Mouse (Mus musculus) limb, embryonic 13.5 days (tissue): ENCODE results near the gene Zfp984. TPM values are rescaled to one million over a fixed set of nuclear protein-coding genes. Genes with fewer than 3 reads are reported as not detected.
"Not testable (repeated sequence)": the region's sequence is repeated elsewhere in the genome, so short reads cannot be mapped to it uniquely, and the experiment has no call there.

Source experiments
- ATAC-seq: fragments of 200-750 bp; cut with Nextera tagmentation; 2 replicates; pipeline ENCODE4 v1.8.0; 2017; ENCODE audit warnings: low read depth, moderate number of reproducible peaks, moderate TSS enrichment; ENCODE audit not compliant: low FRiP score
- H3K27ac ChIP-seq: fragments of 300-500 bp; sonication (generic); 2 replicates; pipeline ENCODE4 v1.5.1; 2015; ENCODE audit warnings: inconsistent platforms, mild to moderate bottlenecking, moderate library complexity
- H3K27me3 ChIP-seq: fragments of 300-500 bp; sonication (generic); 2 replicates; pipeline ENCODE4 v1.6.1; 2015; ENCODE audit warnings: mild to moderate bottlenecking, inconsistent platforms
- H3K36me3 ChIP-seq: fragments of 300-500 bp; sonication (generic); 2 replicates; pipeline ENCODE4 v1.6.1; 2015; ENCODE audit warnings: inconsistent platforms, mild to moderate bottlenecking, moderate library complexity
- H3K4me1 ChIP-seq: fragments of 300-500 bp; sonication (generic); 2 replicates; pipeline ENCODE4 v1.6.1; 2015; ENCODE audit warnings: inconsistent platforms
- H3K4me2 ChIP-seq: fragments of 300-500 bp; sonication (generic); replicated peaks from 2 replicates; pipeline ENCODE4 v1.6.1; 2015; ENCODE audit warnings: inconsistent platforms, mild to moderate bottlenecking, moderate library complexity
- H3K4me3 ChIP-seq: fragments of 300-500 bp; sonication (generic); 2 replicates; pipeline ENCODE4 v1.5.1; 2015; ENCODE audit warnings: moderate library complexity, mild to moderate bottlenecking, inconsistent platforms
- H3K9ac ChIP-seq: fragments of 300-500 bp; sonication (generic); 2 replicates; pipeline ENCODE4 v1.6.1; 2015; ENCODE audit warnings: mild to moderate bottlenecking, inconsistent platforms
- H3K9me3 ChIP-seq: fragments of 300-500 bp; sonication (generic); 2 replicates; pipeline ENCODE4 v1.6.1; 2016; ENCODE audit warnings: inconsistent platforms
- WGBS: fragments of 180-500 bp; shearing (Covaris S2); methylation state at CpG from one replicate; pipeline ENCODE4 v1.1.7; 2015; 5-methylcytosine and 5-hydroxymethylcytosine counted together
- polyA plus RNA-seq: library from polyadenylated mRNA; unstranded; fragments of >200 nt; fragmentation: Nextera tagmentation; extraction: Ambion mirVana; gene quantifications from 2 replicates; pipeline ENCODE4 v1.2.1, GENCODE M21; 2015

Gene Zfp984
- 6.1 and 7.1 TPM in 2 replicates for polyA plus RNA-seq

DNA sequence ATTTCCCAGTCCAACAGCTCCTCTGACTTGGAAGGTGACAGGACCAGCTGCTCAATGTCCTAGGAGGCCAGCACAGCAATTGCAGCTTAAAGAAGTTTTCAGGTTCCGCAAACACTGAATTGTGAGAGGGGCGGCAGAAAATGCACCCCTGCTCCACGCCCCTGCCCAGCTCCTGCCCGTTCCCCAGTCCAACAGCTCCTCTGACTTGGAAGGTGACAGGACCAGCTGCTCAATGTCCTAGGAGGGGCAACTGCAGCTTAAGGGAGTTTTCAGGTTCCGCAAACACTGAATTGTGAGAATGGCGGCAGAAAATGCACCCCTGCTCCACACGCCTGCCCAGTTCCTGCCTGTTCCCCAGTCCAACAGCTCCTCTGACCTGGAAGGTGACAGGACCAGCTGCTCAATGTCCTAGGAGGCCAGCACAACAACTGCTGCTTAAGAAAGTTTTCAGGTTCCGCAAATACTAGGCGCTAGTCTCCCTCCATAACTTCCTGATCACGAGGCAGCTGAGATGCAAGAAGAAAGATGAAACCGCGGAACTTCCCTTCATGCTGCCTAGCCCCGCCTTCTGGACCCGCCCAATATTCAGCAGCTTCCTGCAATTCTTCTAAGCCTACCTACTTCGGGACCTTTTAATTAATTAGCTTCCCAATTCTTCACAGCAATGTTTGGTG is at the start of gene Zfp984:
Zfp984 (minus strand) TSS at position 497 of the 674 bp plus-strand sequence.
- ATAC-seq, result peak; percentile 76
- H3K4me2 ChIP-seq, result peak within 1 kb of the TSS; percentile 74
- not testable (repeated sequence) for H3K36me3 ChIP-seq, H3K9me3 ChIP-seq, H3K27me3 ChIP-seq, H3K4me1 ChIP-seq
- 12% methylated on average over 15 of the region's 15 CpGs for WGBS
- peak within 1 kb of the TSS; percentile 57 for H3K4me3 ChIP-seq
- H3K9ac ChIP-seq, result peak within 1 kb of the TSS; percentile 76
- H3K27ac ChIP-seq, result 0 out of 2 replicates have a peak within 1 kb of the TSS, but pooled peaks have one; percentile 39

DNA sequence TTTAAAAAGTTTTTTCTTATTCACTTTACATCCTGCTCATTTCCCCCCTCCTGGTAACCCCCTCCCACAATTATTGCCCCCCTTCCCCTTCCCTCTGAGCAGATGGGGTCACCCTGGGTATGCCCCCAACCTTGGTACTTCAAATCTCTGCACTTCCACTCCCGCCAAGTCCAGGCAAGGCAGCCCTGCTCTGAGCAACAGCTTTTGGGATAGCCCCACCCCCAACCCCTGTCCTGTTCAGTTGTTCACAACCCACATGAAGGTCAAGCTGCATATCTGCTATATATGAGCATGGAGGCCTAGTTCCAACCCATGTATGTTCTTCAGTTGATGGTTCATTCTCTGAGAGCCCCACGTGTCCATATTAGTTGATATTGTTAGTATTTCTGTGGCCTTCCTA is 41.2 kb upstream of the Zfp984 start:
- Histone ChIP-seq H3K27ac (no peak overlapping the region), H3K9ac (no peak overlapping the region), H3K27me3 (no peaks in the 10 kb centered on the region), H3K4me3 (no peak overlapping the region), H3K4me1 (peaks cover 11% of the 10 kb centered on the region), H3K36me3 (peaks cover 4% of the 10 kb centered on the region; the same call in 1 of the 2 replicates), H3K4me2 (no peak overlapping the region), H3K9me3 (no peaks in the 10 kb centered on the region)
- no peak for ATAC-seq
- 75% methylated on average over 2 of the region's 2 CpGs for WGBS

DNA sequence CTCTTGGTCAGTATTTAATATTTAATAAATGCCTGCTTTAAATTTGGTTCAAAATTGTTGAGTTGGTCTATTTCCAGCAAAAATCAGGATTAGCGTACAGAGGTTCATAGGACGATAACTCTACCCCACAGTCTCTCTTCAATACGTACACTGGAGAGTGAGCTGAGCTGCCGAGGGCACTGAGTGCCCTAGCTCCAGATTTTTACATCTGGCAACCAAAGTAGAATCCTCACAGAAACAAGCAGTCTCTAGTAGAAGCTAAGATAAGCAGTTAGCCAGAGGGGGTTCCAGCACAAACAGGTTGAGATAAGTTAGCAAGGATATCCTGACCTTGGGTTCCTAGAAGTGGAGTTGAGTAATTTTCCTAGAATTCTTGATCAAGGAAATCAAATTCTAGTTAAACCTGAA is 39.0 kb upstream of the Zfp984 start:
- WGBS, result 6% methylated on average over 4 of the region's 4 CpGs
- Histone ChIP-seq H3K36me3 (peaks cover 24% of the 10 kb centered on the region), H3K27ac (no peak overlapping the region), H3K4me3 (peak overlapping the region; percentile 86), H3K9me3 (peaks cover 14% of the 10 kb centered on the region), H3K27me3 (no peaks in the 10 kb centered on the region), H3K4me1 (peaks cover 11% of the 10 kb centered on the region), H3K4me2 (peak overlapping the region; percentile 68), H3K9ac (peak overlapping the region; percentile 70)
- peak; percentile 73 for ATAC-seq

DNA sequence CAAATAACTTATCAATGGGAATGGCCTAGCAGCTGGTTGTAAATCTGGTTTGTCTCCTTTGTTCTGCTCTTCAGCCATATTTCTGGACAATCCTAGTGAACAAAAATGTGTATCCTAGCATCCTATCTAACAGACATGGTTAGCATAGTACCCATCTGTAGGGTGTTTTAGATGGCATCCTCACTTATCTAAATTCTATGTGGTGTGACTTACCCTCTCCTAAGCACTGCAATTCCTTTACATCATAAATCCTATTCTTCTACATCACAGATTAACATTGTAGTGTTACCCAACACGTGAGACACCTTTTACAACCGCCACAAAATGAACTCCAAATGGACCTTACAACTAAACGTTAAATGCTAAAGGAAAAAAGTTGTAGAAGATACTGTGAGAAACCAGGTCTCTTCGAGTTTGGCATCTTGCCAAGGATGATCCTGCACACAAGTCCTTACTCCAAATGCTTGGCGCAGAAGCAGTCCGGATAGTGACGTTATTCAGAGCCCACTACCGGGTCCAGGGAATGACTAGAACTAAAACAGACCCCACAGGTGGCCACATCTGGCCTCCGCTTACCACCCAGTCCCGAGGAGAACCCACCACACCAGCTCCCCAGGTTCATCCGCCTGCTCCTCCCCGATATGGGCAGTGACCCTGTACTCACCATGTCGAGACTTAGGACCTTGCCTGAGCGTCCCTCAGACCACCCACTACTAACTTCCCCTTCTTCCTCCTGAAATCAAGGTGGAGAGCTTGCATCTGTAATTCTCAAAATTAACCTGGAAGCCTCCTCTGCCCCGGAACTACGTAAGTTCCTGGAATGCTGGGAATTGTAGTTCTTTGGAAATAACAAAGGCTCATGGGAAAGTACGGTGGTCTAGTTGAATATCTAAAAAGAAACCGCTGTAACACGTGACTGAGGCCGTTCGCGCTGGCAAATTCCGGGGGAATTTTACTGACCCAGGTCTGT is 38.3 kb upstream of the Zfp984 start, which contains the start of gene Zfp933:
Zfp933 (minus strand) TSS at position 753 of the 970 bp plus-strand sequence.
- H3K27me3 ChIP-seq, result no peaks in the 10 kb centered on the region
- H3K4me1 ChIP-seq, result peaks cover 11% of the 10 kb centered on the region
- WGBS, result 4% methylated on average over 23 of the region's 23 CpGs
- H3K27ac ChIP-seq, result no peak within 1 kb of the TSS
- H3K9ac ChIP-seq, result peak within 1 kb of the TSS; percentile 78
- H3K4me2 ChIP-seq, result peak within 1 kb of the TSS; percentile 68
- H3K36me3 ChIP-seq, result peaks cover 31% of the 10 kb centered on the region
- peak; percentile 92 for ATAC-seq
- H3K9me3 ChIP-seq, result peaks cover 20% of the 10 kb centered on the region
- peak within 1 kb of the TSS; percentile 86 for H3K4me3 ChIP-seq

DNA sequence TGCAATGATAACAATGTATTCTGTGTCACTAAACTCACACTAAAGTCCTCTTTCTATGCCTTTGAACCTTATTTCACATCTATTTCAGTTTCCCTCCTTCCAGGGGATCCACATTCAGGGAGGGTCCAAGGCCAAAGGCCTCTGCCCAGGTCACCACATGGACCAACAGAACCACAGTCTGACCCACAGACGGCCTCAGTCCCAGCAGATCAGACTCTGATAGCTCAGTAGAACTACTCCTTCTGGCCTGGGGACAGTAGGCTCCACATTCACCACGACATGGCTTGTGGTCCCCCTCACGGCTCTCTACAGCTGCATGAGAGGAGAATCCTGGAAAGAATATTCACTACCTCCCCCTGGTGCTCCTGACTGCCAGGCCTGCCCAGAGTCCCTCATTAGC is 33.3 kb upstream of the Zfp984 start:
- H3K27ac ChIP-seq, result no peak overlapping the region
- H3K27me3 ChIP-seq, result no peaks in the 10 kb centered on the region
- H3K36me3 ChIP-seq, result peaks cover 60% of the 10 kb centered on the region
- 94% methylated on average over 3 of the region's 3 CpGs for WGBS
- H3K9ac ChIP-seq, result no peak overlapping the region
- no peak overlapping the region for H3K4me2 ChIP-seq
- ATAC-seq, result no peak
- H3K9me3 ChIP-seq, result peaks cover 41% of the 10 kb centered on the region
- no peak overlapping the region for H3K4me3 ChIP-seq
- H3K4me1 ChIP-seq, result peaks cover 6% of the 10 kb centered on the region

DNA sequence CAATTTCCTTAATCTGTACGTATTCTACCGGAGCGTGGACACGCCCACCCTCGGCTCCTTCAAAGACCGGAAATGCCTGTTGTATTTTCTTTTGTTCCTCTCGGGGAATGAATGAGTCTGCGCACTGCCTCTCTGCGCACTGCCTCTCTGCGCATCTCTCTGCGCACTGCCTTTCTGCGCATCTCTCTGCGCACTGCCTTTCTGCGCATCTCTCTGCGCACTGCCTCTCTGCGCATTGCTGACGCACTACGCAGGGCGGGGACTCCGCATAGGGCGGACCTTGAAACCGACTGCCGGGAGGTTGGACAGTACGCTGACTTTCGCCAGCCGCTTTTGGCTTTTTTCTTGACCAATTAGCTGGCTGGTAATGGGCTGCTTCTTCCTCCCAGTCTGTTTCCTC is 29.7 kb upstream of the Zfp984 start:
- ATAC-seq, H3K27ac ChIP-seq, H3K4me1 ChIP-seq, H3K4me2 ChIP-seq, H3K27me3 ChIP-seq, H3K9ac ChIP-seq, H3K4me3 ChIP-seq: not testable (repeated sequence)
- over 99% methylated on average over 16 of the region's 26 CpGs for WGBS
- peaks cover 42% of the 10 kb centered on the region for H3K36me3 ChIP-seq
- peaks cover 35% of the 10 kb centered on the region for H3K9me3 ChIP-seq

DNA sequence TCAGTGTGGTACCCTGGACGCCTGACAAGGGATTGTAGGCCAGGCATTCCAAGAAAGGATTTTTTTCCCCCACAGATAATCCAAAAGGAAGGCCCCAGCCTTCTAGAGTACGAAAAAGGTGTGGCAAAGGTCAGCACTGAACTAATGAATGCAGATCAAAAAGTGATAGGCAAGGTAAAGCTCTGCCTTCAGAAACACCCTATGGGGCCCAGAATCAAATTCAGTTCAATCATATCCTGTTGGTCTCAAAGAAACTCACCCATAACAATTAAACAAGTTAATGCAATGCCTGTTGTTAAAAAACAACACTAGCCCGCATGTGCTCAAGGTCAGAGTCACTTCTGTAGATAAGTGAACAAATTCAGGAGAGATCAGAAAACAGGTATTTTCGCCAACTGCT is 14.8 kb upstream of the Zfp984 start:
- no peak for ATAC-seq
- Histone ChIP-seq H3K27me3 (no peaks in the 10 kb centered on the region), H3K27ac (no peak overlapping the region), H3K4me3 (no peak overlapping the region), H3K9me3 (peaks cover 90% of the 10 kb centered on the region), H3K36me3 (peaks cover 76% of the 10 kb centered on the region), H3K4me2 (no peak overlapping the region), H3K9ac (no peak overlapping the region), H3K4me1 (no peaks in the 10 kb centered on the region)
- WGBS, result 95% methylated on average over 4 of the region's 4 CpGs

DNA sequence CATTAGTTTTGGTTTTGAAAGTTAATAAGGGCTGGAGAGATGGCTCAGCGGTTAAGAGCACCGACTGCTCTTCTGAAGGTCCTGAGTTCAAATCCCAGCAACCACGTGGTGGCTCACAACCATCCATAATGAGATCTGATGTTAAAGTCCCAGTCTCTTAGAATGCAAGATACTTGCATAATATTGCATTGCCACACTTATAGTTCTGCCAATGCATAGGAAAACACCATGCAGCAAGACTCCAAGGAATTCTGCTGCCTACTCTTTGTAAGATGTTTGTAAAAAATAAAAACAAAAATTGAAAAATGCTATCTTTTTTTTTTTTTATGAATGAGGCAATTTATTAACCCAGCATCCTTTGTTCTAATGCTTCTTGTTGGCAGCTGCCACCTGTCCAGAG is 11.8 kb upstream of the Zfp984 start:
- not testable (repeated sequence) for H3K27ac ChIP-seq, ATAC-seq, H3K4me3 ChIP-seq, H3K27me3 ChIP-seq, H3K4me2 ChIP-seq, H3K9ac ChIP-seq, H3K4me1 ChIP-seq
- peaks cover 47% of the 10 kb centered on the region for H3K36me3 ChIP-seq
- H3K9me3 ChIP-seq, result peaks cover 82% of the 10 kb centered on the region
- WGBS, result 87% methylated on average over 3 of the region's 3 CpGs

DNA sequence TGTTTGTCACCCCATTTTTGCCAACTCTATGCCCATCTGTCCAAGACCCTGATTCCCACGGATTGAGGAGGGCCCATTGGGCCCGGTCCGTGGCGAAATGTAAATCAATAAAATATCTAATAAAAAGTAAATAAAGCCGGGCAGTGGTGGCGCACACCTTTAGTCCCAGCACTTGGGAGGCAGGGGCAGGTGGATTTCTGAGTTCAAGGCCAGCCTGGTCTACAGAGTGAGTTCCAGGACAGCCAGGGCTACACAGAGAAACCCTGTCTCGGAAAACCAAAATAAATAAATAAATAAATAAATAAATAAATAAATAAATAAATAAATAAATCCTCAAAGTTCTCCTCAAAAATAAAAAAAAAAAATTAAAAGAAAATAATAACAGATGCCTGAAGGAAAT is 10.1 kb upstream of the Zfp984 start:
- Histone ChIP-seq H3K9me3 (peaks cover 67% of the 10 kb centered on the region), H3K36me3 (peaks cover 29% of the 10 kb centered on the region)
- not testable (repeated sequence) for H3K27me3 ChIP-seq, H3K4me1 ChIP-seq, H3K9ac ChIP-seq, H3K27ac ChIP-seq, H3K4me3 ChIP-seq, H3K4me2 ChIP-seq
- ATAC-seq, result peak; percentile 46; the same call in 1 of the 2 replicates
- 76% methylated on average over 7 of the region's 7 CpGs for WGBS

DNA sequence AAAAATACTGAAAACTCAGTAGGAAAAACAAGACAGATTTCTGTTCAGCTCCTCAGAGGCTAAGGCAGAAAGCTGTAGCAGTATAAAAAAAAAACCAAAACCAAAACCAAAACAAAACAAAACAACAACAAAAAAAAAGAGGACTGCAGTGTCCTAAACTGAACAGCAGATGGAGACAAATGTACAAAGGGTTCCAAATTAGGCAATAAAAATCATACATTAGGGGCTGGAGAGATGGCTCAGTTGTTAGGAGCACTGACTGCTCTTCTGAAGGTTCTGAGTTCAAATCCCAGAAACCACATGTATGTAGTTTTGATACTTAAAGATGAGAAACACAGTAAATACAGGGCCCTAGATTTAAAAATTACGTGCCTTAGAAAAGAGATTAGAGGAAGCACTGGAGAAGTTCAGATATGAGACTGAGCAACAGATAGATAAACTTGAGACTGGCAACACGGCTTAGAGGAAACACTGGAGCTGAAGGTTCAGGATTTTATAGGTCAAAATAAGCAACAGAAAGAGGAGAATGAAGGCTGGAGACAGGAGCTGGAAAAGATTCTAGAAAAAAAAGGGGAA is 5.1 kb upstream of the Zfp984 start:
- WGBS, result 81% methylated on average over 2 of the region's 2 CpGs
- Histone ChIP-seq H3K4me3 (no peak overlapping the region), H3K4me1 (no peaks in the 10 kb centered on the region), H3K9ac (no peak overlapping the region), H3K4me2 (no peak overlapping the region), H3K27me3 (no peaks in the 10 kb centered on the region), H3K27ac (no peak overlapping the region), H3K9me3 (peaks cover 20% of the 10 kb centered on the region), H3K36me3 (no peaks in the 10 kb centered on the region)
- no peak for ATAC-seq

DNA sequence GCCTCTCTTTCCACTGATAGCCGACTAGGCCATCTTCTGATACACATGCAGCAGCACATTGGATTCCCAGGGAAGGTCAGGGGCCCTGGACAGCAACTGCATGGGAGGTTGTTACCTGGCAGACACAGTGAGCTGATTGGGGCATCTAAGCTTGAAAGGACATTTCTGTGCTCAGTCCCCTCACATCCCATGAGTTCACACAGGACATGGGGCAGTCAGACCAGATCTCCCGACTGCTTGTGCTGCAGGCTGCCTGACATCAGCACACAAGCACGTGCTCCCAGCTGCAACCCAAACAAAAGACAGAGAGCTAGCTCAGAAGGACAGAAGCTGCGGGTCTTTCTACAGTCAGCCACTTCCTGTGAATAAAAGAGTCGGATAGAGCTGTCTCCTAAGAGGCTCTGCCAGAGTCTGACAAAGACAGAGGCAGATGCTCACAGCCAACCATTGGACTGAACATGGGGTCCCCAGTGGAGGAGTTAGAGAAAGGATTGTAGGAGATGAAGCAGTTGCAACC is 3.7 kb upstream of the Zfp984 start:
- WGBS, result 51% methylated on average over 5 of the region's 5 CpGs
- ATAC-seq, result no peak

DNA sequence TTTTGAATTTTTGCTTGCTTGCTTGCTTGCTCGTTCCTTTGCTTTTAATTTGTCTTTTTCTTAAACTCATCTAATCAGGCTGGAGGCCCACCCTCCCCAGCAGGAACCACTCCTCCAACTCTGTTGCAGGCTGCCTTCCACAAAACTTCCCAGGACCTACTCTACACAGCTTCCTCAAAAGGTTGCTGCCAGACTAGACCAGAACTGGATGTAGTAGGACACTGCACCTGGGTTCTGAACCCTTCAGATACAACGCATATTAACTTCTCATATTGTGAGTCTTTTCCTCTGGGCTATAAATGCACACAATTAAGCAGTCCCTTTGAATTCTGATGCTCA is 347 bp upstream of the Zfp984 start:
- not testable (repeated sequence) for H3K9ac ChIP-seq, H3K9me3 ChIP-seq, H3K36me3 ChIP-seq, ATAC-seq, H3K27me3 ChIP-seq, H3K4me1 ChIP-seq, H3K27ac ChIP-seq
- Histone ChIP-seq H3K4me2 (peak overlapping the region; percentile 74), H3K4me3 (peak overlapping the region; percentile 57)
- WGBS, result 49% methylated on average over 2 of the region's 2 CpGs

More for the DNA sequence above, 3.7 kb upstream of the Zfp984 start:
- Histone ChIP-seq H3K27ac (no peak overlapping the region), H3K4me3 (no peak overlapping the region), H3K9me3 (peaks cover 9% of the 10 kb centered on the region), H3K27me3 (no peaks in the 10 kb centered on the region), H3K36me3 (no peaks in the 10 kb centered on the region), H3K4me2 (no peak overlapping the region), H3K9ac (no peak overlapping the region), H3K4me1 (peaks cover 5% of the 10 kb centered on the region; the same call in 1 of the 2 replicates)
